Mouse (Mus musculus) liver, embryonic 13.5 days (tissue): ENCODE results near the gene Col5a1. TPM values are rescaled to one million over a fixed set of nuclear protein-coding genes. Genes with fewer than 3 reads are reported as not detected.
A peak's percentile ranks its signal among the peaks of the same experiment; 100 is the strongest.

Source experiments
- ATAC-seq: fragments of 200-750 bp; cut with Nextera tagmentation; 2 replicates; pipeline ENCODE4 v1.8.0; 2017; ENCODE audit warnings: low read depth, mild to moderate bottlenecking, moderate number of reproducible peaks, moderate library complexity
- DNase-seq: peaks from one replicate; pipeline ENCODE4 v3.0.0; 2022
- H3K27ac ChIP-seq: fragments of 300-500 bp; sonication (generic); 2 replicates; pipeline ENCODE4 v1.5.1; 2015; ENCODE audit warnings: moderate library complexity, mild to moderate bottlenecking, inconsistent platforms
- H3K27me3 ChIP-seq: fragments of 300-500 bp; sonication (generic); 2 replicates; pipeline ENCODE4 v1.6.1; 2015; ENCODE audit warnings: mild to moderate bottlenecking, inconsistent platforms
- H3K36me3 ChIP-seq: fragments of 300-500 bp; sonication (generic); 2 replicates; pipeline ENCODE4 v1.6.1; 2015; ENCODE audit warnings: mild to moderate bottlenecking, inconsistent platforms
- H3K4me1 ChIP-seq: fragments of 300-500 bp; sonication (generic); replicated peaks from 2 replicates; pipeline ENCODE4 v1.6.1; 2015; ENCODE audit warnings: inconsistent platforms
- H3K4me2 ChIP-seq: fragments of 300-500 bp; sonication (generic); 2 replicates; pipeline ENCODE4 v1.6.1; 2015; ENCODE audit warnings: inconsistent platforms, mild to moderate bottlenecking, moderate library complexity
- H3K4me3 ChIP-seq: fragments of 300-500 bp; sonication (generic); replicated peaks from 2 replicates; pipeline ENCODE4 v1.5.1; 2015; ENCODE audit warnings: mild to moderate bottlenecking, inconsistent platforms
- H3K9ac ChIP-seq: fragments of 300-500 bp; sonication (generic); 2 replicates; pipeline ENCODE4 v1.6.1; 2015; ENCODE audit warnings: mild to moderate bottlenecking, inconsistent platforms
- H3K9me3 ChIP-seq: fragments of 300-500 bp; sonication (generic); replicated peaks from 2 replicates; pipeline ENCODE4 v1.6.1; 2016; ENCODE audit warnings: inconsistent platforms
- WGBS: fragments of 180-500 bp; shearing (Covaris S2); methylation state at CpG from one replicate; pipeline ENCODE4 v1.1.7; 2015; ENCODE audit not compliant: insufficient replicate concordance; 5-methylcytosine and 5-hydroxymethylcytosine counted together
- polyA plus RNA-seq: library from polyadenylated mRNA; unstranded; fragments of >200 nt; fragmentation: Nextera tagmentation; extraction: Ambion mirVana; gene quantifications from 2 replicates; pipeline ENCODE4 v1.2.1, GENCODE M21; 2015

Gene Col5a1
- polyA plus RNA-seq, 1 experiment from 2014 or later: 11.1 TPM

DNA sequence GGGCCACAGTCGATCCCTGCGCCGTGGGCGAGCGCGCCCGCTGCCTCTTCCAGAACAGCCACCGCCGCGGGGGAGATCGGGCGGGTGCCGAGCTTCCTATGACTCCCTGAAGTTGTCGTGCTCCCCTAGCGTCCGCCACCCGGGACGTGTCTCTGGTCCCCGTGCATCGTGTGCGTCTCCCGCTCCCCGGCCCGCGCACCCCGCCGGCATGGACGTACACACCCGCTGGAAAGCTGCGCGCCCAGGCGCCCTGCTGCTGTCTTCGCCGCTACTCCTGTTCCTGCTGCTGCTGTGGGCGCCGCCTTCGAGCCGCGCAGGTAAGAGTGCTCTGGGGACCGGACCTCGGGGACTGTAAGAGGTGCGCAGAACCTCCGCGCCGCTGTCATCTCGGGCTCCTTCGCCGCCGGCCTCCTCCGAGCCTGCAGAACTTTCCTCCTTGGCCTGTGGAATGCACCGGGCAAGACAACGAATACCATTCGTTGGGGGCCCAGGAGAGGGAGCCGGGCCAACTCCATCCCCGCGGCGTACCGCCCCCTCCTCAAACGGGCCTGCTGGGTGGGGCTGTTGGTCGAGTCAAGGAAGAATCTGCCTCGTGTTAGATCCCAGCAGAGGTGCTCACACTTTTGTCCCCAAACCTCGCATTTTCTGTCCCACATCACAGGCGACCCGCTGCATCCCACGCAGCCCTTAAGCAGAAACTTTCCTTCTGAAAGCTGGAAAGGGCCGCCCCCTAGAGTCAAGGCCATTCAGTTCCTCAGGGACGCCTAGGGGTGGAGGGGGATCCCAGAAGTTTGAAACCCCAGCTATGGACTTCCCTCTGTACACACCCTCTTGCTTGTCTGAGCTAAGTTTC is 609 bp downstream of the Col5a1 start:
- Histone ChIP-seq H3K9me3 (no peaks in the 10 kb centered on the region), H3K27ac (peak overlapping the region; percentile 9; the same call in 1 of the 2 replicates), H3K27me3 (peaks cover 75% of the 10 kb centered on the region), H3K4me1 (peaks cover 2% of the 10 kb centered on the region; the same call in 1 of the 2 replicates), H3K36me3 (no peaks in the 10 kb centered on the region), H3K4me3 (peak overlapping the region; percentile 55), H3K4me2 (peak overlapping the region; percentile 59), H3K9ac (peak overlapping the region; percentile 59)
- ATAC-seq (peak; percentile 5; the same call in 1 of the 2 replicates), DNase-seq (no peak)
- 1% methylated on average over 67 of the region's 67 CpGs for WGBS

DNA sequence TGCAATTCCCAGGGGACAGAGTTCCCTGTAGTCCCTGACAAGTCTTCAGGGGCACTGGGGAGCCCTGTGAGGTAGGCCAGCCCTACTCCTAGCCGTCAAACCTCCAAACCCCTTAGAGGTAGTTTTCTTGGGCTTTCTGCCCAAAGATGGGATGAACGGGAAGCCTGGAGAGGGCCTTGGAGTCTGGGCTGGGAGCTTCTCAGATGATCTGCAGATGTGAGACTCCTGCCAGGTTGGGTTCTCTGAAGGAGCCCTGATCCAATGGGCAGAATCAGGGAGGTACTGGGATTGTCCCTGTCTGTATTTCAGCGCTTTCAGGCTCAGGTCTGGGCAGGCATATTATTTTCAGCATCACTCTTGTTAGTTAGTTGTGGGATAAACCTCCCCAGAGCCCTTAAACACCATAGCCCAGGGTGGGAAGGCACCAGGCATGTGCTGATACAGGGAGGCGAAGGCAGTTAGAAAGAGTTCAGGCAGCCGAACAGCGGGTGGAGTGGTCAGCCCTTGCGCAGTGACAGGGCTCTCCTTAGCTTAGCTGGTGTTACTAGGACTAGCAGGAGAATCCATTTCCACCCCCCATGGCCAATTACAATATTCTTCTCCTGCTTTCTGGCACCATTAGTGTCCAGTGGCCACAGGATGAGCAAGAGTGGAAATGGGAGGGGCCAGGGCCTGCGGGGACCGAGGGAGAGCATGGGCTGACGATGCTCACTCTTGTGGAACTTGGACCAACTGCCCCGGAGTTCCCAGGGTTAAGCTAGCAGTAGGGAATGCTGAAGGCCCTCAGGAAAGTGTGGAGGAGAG is 1.4 kb downstream of the Col5a1 start:
- 0 out of 2 replicates have a peak overlapping the region, but pooled peaks have one; percentile 19 for H3K9ac ChIP-seq
- peak overlapping the region; percentile 55 for H3K4me3 ChIP-seq
- no peak overlapping the region for H3K27ac ChIP-seq
- H3K27me3 ChIP-seq: peaks cover 71% of the 10 kb centered on the region
- no peak for DNase-seq
- peaks cover 2% of the 10 kb centered on the region; the same call in 1 of the 2 replicates for H3K4me1 ChIP-seq
- no peak for ATAC-seq
- WGBS: 33% methylated on average over 11 of the region's 11 CpGs
- no peaks in the 10 kb centered on the region for H3K9me3 ChIP-seq
- no peaks in the 10 kb centered on the region for H3K36me3 ChIP-seq
- peak overlapping the region; percentile 59 for H3K4me2 ChIP-seq

DNA sequence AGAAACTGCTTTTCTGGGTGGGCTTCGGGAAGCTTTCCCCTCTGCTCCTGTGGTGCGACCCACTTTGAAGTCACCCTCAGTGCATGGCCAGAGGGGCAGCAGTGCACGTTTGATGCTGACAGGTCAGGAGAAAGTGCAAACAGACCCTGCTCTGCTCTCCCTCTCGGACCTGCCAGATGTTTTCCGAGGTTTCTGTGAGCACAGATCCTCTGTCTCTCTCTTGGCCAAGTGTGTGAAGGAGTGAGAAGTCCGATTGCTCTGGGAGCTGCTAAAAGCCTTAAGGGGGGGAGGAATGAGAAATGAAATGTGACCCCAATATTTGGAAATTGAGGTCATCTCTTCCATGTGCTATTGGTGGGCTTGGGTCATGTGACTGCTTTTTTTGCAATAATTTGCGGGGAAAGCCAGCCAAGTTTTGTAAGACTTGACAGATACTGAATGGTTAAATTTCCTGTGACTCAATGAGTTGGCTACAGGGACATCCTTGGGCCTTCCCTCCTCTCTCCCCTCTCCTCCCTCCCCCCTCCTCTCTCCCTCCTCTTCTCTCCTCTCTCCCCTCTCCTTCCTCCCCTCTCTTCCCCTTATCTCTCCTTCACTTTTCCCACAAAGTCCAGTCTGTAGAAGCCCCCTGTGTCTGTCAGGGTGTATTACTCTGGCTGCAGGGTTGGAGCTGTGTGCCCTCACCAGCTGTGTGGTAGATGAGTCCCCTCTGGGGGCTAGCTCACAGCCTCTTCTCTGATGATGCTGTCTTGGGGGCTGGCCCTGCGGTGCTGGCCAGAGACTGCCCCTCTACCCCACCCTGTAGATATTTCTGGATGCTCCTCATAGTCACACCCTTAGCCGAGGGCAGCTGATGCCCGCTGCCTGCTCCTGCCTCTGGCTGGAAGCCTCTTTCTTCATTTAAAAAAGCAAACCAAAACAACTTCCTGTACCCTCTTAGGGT is 2.6 kb downstream of the Col5a1 start:
- peaks cover 2% of the 10 kb centered on the region; the same call in 1 of the 2 replicates for H3K4me1 ChIP-seq
- H3K9ac ChIP-seq: no peak overlapping the region
- H3K9me3 ChIP-seq: no peaks in the 10 kb centered on the region
- no peaks in the 10 kb centered on the region for H3K36me3 ChIP-seq
- DNase-seq (no peak), ATAC-seq (no peak)
- H3K27ac ChIP-seq: no peak overlapping the region
- H3K4me3 ChIP-seq: peak overlapping the region; percentile 55
- H3K4me2 ChIP-seq: peak overlapping the region; percentile 59
- peaks cover 64% of the 10 kb centered on the region for H3K27me3 ChIP-seq
- 24% methylated on average over 10 of the region's 10 CpGs for WGBS

DNA sequence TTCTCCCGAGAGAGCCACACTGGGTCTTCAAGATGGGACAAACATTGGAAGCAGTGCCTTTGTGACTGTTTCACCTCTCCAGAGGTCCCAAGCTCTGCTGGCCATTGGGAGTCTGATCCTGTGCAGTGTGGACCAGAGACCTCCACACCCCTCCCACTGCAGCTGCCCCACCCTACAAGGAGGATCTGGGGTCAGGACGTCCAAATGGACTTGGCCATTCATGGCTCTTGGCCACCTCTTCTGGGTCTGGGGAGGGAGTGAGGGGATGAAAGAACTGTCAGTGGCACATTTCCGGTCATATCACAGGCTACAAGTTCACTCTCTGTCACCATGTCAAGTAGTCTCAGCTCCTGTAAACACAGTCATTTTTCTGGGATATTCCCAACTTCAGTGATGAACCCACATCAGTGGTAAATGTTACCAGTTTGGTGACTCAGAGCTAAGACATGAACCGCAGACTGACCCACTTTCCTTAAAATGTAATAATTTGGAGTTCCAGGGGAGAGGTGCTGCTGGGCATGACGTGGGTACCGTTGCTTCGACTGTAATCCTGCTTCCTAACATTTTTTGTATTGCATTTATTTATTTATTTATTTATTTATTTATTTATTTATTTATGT is 5.8 kb downstream of the Col5a1 start:
- ATAC-seq (no peak), DNase-seq (no peak)
- 76% methylated on average over 7 of the region's 7 CpGs for WGBS
- Histone ChIP-seq H3K9me3 (no peaks in the 10 kb centered on the region), H3K4me3 (no peak overlapping the region), H3K36me3 (no peaks in the 10 kb centered on the region), H3K4me2 (no peak overlapping the region), H3K9ac (no peak overlapping the region), H3K27ac (no peak overlapping the region), H3K27me3 (peaks cover 33% of the 10 kb centered on the region), H3K4me1 (peaks cover 7% of the 10 kb centered on the region; the same call in 1 of the 2 replicates)

DNA sequence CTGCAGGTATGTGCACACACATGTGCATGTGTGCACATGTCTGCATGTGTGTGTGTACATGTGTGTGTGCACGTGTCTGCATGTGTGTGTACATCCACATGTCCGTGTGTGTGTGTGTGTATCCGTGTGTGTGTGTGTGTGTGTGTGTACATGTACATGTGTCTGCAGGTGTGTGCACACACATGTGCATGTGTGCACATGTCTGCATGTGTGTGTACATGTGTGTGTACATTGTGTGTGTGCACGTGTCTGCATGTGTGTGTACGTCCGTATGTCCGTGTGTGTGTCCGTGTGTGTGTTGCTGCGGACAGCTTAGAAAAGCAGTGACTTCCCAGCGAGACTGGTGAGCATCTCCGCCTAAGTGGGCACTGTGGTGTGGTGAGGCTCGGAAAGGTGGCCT is 6.8 kb downstream of the Col5a1 start:
- peaks cover 23% of the 10 kb centered on the region for H3K27me3 ChIP-seq
- no peak for DNase-seq
- H3K36me3 ChIP-seq: no peaks in the 10 kb centered on the region
- ATAC-seq: no peak
- H3K4me3 ChIP-seq: no peak overlapping the region
- no peak overlapping the region for H3K9ac ChIP-seq
- WGBS: 83% methylated on average over 12 of the region's 12 CpGs
- peaks cover 7% of the 10 kb centered on the region; the same call in 1 of the 2 replicates for H3K4me1 ChIP-seq
- H3K27ac ChIP-seq: no peak overlapping the region
- H3K9me3 ChIP-seq: no peaks in the 10 kb centered on the region
- H3K4me2 ChIP-seq: no peak overlapping the region

DNA sequence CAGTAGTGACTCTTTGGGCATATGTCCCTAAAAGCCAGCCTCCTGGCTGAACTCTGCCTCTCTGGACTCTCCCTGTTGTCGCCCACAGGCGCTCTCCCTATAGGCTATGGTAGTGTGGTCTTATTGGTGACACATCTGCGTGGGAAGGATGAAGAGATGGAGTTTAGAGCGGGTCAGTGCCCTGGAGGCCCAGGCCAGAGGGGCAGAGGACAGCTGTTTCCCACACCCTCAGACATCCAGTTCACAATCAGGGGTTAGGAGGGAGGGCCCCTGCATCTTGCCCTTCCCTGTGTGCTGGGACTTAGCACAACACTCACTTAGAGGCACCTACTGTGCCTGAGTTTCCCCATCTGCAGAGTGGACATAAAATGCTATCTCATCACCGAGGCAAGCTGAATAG is 8.8 kb downstream of the Col5a1 start:
- H3K4me3 ChIP-seq: no peak overlapping the region
- H3K9ac ChIP-seq: no peak overlapping the region
- 57% methylated on average over 5 of the region's 5 CpGs for WGBS
- H3K9me3 ChIP-seq: no peaks in the 10 kb centered on the region
- H3K4me1 ChIP-seq: 0 out of 2 replicates have a peak, but pooled peaks cover 5% of the 10 kb centered on the region
- no peak for ATAC-seq
- no peak overlapping the region for H3K4me2 ChIP-seq
- no peaks in the 10 kb centered on the region for H3K36me3 ChIP-seq
- peaks cover 3% of the 10 kb centered on the region for H3K27me3 ChIP-seq
- H3K27ac ChIP-seq: no peak overlapping the region
- no peak for DNase-seq

DNA sequence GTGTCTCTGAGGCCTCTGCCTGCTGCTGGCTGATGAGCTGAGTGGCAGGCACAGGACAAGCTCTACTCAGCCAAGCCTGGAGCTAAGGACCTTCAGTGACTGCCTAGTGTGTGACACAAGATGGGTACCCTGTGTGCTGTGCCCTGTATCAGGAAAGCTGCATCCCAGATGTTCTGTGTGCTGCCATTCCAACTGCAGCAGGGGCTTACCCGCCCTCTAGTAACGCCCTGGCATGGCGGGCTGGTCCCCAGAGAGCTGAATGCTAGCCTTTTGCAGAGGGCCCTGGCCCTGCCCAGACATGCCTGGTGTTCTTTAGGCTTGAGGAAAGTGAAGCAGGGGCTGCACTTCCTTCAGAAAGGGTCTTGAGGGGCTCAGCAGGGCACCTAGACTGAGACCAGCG is 9.4 kb downstream of the Col5a1 start:
- H3K27me3 ChIP-seq: no peaks in the 10 kb centered on the region; the same call in none of the 2 replicates
- no peak overlapping the region for H3K4me2 ChIP-seq
- no peaks in the 10 kb centered on the region for H3K36me3 ChIP-seq
- no peak overlapping the region for H3K9ac ChIP-seq
- no peak for DNase-seq
- WGBS: 58% methylated on average over 4 of the region's 4 CpGs
- no peaks in the 10 kb centered on the region for H3K9me3 ChIP-seq
- no peak overlapping the region for H3K4me3 ChIP-seq
- 0 out of 2 replicates have a peak, but pooled peaks cover 5% of the 10 kb centered on the region for H3K4me1 ChIP-seq
- ATAC-seq: no peak
- no peak overlapping the region for H3K27ac ChIP-seq

DNA sequence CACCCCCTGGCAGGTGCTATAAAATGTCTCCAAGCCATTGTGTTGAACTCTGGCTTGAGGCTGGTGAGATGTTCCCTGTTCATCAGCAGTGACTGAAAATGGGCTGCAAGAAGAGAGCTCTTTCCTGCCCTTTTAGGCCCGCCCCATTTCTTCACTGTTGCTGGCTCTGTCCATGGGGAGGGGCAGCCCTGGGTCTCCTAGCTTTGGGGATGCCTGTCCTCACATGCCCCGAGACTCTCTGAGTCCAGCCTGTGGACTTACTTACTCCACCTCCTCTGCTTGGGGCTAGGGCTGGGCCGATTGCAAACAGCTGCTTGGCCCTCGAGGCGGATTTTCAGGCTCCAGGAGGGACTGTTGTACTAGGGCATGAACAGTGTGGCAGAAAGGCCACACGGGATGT is 10.9 kb downstream of the Col5a1 start:
- Histone ChIP-seq H3K4me1 (0 out of 2 replicates have a peak, but pooled peaks cover 5% of the 10 kb centered on the region), H3K9me3 (no peaks in the 10 kb centered on the region), H3K27ac (no peak overlapping the region), H3K4me3 (no peak overlapping the region), H3K4me2 (no peak overlapping the region), H3K36me3 (no peaks in the 10 kb centered on the region), H3K27me3 (no peaks in the 10 kb centered on the region; the same call in 1 of the 2 replicates), H3K9ac (no peak overlapping the region)
- DNase-seq (no peak), ATAC-seq (no peak)
- WGBS: 53% methylated on average over 6 of the region's 6 CpGs

DNA sequence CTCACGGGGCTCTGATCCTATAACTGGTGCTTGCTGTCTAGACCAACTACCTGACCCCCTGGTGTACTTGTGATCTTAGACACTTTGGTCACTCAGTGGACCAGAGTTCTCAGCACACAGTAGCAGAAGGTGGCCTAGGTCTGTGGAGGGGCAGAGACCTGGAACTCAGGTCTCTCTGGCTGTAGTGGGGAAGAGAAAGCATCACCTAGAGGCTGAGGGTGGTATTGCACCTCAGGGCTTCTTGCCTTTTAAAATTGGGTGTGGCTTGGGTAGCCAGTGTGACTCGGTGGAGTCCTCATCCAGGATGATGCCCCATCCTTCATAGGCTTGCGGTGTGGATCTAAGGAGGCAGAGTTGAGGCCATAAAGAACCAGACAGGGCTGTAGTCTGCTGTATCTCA is 13.7 kb downstream of the Col5a1 start:
- Histone ChIP-seq H3K27me3 (no peaks in the 10 kb centered on the region; the same call in 1 of the 2 replicates), H3K27ac (no peak overlapping the region), H3K36me3 (no peaks in the 10 kb centered on the region), H3K9me3 (no peaks in the 10 kb centered on the region), H3K4me2 (no peak overlapping the region), H3K9ac (no peak overlapping the region), H3K4me3 (no peak overlapping the region), H3K4me1 (0 out of 2 replicates have a peak, but pooled peaks cover 5% of the 10 kb centered on the region)
- DNase-seq (peak; percentile 33), ATAC-seq (no peak)
- 49% methylated on average over 3 of the region's 3 CpGs for WGBS

DNA sequence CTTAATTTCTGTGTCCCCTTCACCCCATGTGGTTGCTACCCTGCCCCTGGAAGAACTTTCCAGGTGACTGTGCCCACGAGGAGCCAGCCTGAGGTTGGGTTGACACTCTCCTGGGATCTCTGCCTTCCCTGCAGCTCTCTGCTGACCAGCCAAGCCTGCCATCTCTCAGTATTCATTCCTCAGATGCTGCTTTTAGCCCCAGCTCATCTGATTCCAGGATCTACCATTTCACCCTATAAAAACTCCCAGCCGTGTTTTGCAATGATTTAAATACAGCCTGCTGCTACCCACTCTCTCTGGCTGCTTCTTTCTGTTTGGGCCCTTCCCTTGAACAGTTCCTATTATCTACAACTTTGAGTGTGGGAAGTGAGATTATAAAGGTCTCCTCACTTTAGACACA is 14.9 kb downstream of the Col5a1 start:
- ATAC-seq (no peak), DNase-seq (no peak)
- Histone ChIP-seq H3K27ac (no peak overlapping the region), H3K27me3 (no peaks in the 10 kb centered on the region), H3K4me2 (no peak overlapping the region), H3K4me3 (no peak overlapping the region), H3K36me3 (no peaks in the 10 kb centered on the region), H3K4me1 (no peaks in the 10 kb centered on the region), H3K9ac (no peak overlapping the region), H3K9me3 (no peaks in the 10 kb centered on the region)
- WGBS: 37% methylated on average over 2 of the region's 2 CpGs
